Mouse (Mus musculus): ENCODE measurements around the gene Camk2b. TPM values are rescaled to one million over a fixed set of nuclear protein-coding genes. Genes with fewer than 3 reads are reported as not detected.
"Not testable (repeated sequence)": the region's sequence is repeated elsewhere in the genome, so short reads cannot be mapped to it uniquely, and the experiment has no call there.

Camk2b gene
- polyA plus RNA-seq, 1 experiment from 2014 or later = 0.81 TPM

DNA sequence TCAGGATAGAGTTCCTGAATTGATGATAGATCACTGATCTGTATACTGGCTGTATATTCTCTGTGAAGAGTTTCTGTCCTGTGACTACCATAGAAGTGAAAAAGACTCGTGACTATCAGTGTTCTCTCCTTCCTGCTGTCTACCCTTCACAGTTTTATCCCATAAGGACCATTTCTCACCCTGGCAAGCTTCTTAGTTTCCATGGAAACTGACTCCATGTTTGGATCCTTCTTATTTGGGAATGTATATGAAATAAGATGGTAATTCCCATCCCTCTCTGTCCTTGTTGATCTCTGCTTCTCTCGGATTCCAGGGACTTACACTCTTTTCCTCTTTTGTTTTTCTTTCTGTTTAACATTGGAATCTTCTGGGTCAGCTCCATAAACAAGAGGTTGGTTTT lies 106.1 kb downstream of the Camk2b start:
- Histone ChIP-seq H3K36me3 (peaks cover 66% of the 10 kb centered on the region), H3K27ac (replicated peaks) (no peak overlapping the region), H3K4me1 (peaks cover 21% of the 10 kb centered on the region), H3K4me3 (no peak overlapping the region), H3K27me3 (ENCODE audit: low read depth, poor library complexity, severe bottlenecking) (no peaks in the 10 kb centered on the region), H3K9me3 (replicated peaks) (no peaks in the 10 kb centered on the region)
- no peak for DNase-seq (ENCODE audit: low spot score)
- 86% methylated on average over 2 of the region's 2 CpGs for WGBS

DNA sequence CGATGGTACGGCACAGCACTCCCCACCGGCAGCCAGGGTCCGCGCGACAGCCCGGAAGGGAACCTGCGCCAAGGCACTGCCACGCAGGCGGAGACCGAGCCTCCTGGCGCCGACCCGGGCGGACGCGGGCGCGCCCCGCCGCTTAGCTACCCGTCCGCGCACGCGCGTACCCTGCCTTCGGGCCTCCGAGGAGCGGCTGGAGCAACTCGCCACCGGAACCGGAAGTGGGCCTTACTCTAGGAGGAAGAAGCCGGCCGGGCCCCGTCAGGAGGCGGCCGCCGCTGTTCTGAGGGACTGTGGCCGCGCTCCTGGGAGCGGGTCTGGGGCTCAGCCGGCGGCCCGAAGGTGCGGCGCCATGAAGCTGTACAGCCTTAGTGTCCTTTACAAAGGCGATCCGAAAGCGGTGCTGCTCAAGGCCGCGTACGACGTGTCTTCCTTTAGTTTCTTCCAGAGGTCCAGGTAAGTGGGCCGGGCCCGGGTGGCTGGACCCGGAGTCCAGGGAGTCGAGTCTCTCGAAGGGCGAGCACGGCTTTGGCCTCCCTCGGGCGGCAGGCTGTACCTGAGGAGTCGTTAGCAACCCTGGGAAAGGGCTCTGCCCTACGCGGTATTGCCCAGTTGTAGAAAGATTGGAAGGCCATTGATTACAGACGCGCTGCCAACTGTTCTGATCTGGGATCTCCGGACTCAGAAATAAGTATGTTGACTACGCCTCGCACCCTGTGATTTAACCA lies 110.5 kb downstream of the Camk2b start, which contains the start of gene Ykt6:
Gene Ykt6 (plus strand): TSS at position 148 of the 731 bp plus-strand sequence.
- Histone ChIP-seq H3K9me3 (replicated peaks) (no peaks in the 10 kb centered on the region), H3K4me1 (peaks cover 25% of the 10 kb centered on the region), H3K27me3 (ENCODE audit: low read depth, poor library complexity, severe bottlenecking) (no peaks in the 10 kb centered on the region), H3K27ac (replicated peaks) (peak within 1 kb of the TSS; percentile 89), H3K4me3 (peak within 1 kb of the TSS; percentile 85), H3K36me3 (peaks cover 22% of the 10 kb centered on the region)
- under 1% methylated on average over 71 of the region's 71 CpGs for WGBS
- DNase-seq (ENCODE audit: low spot score) = peak; percentile 96

DNA sequence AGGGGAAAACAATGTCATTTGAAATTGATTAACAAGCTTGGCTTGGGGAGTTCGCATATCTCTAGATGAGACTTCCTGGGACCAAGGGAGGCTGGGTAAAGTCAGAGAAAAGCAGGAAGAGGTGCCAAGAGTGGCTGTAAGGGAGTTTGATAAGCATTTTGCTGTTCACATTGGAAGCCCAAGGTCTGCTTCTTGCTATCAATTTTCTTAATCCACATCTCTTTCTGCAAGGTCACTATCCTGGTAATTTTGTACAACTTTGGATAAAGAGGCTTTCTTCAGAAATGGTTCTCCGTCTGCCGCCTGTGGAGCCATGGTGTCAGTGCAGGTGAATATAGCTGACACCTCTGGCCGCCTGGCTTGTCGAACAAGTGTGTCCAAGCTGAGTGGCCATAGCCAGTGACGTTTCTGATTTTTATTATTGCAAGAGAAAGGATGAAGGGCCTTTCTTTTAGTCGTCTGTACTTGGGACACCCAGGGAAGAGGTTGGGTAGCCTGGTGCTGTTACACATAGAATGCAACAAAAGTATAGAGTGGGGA lies 111.1 kb downstream of the Camk2b start:
- WGBS = 7% methylated on average over 7 of the region's 7 CpGs
- no peaks in the 10 kb centered on the region for H3K9me3 ChIP-seq (replicated peaks)
- peak; percentile 60 for DNase-seq (ENCODE audit: low spot score)
- H3K27ac ChIP-seq (replicated peaks) = peak overlapping the region; percentile 89
- no peaks in the 10 kb centered on the region for H3K27me3 ChIP-seq (ENCODE audit: low read depth, poor library complexity, severe bottlenecking)
- H3K4me3 ChIP-seq = peak overlapping the region; percentile 85
- peaks cover 28% of the 10 kb centered on the region for H3K4me1 ChIP-seq
- peaks cover 16% of the 10 kb centered on the region for H3K36me3 ChIP-seq

DNA sequence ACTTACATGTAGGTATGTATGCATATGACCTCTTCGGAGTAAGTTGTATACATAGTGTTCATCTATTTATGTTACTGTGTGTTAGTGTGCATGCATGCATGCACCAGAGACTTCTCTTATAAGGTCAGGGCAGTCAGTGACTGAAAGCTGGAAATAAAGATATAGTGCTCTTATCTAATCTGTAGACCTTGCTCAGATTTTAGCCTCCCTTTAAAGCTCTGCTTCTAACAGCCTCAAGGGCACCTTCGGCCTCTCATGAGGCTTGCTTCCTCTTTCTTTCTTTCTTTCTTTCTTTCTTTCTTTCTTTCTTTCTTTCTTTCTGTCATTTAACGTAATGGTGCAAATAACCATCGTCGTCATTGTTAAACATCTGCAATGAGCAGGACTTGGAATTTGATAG lies 111.7 kb downstream of the Camk2b start:
- H3K4me3 ChIP-seq = peak overlapping the region; percentile 85; the same call in 1 of the 2 replicates
- DNase-seq (ENCODE audit: low spot score) = no peak
- H3K27me3 ChIP-seq (ENCODE audit: low read depth, poor library complexity, severe bottlenecking) = no peaks in the 10 kb centered on the region
- no peaks in the 10 kb centered on the region for H3K9me3 ChIP-seq (replicated peaks)
- no peak overlapping the region for H3K27ac ChIP-seq (replicated peaks)
- peaks cover 10% of the 10 kb centered on the region for H3K36me3 ChIP-seq
- WGBS = 81% methylated on average over 5 of the region's 5 CpGs
- peaks cover 34% of the 10 kb centered on the region for H3K4me1 ChIP-seq

- Histone ChIP-seq H3K36me3 (peaks cover 5% of the 10 kb centered on the region; the same call in 1 of the 2 replicates), H3K4me1 (peaks cover 41% of the 10 kb centered on the region), H3K4me3 (no peak overlapping the region), H3K9me3 (replicated peaks) (no peaks in the 10 kb centered on the region), H3K27ac (replicated peaks) (no peak overlapping the region), H3K27me3 (ENCODE audit: low read depth, poor library complexity, severe bottlenecking) (no peaks in the 10 kb centered on the region)
- 35% methylated on average over 8 of the region's 8 CpGs for WGBS
- DNase-seq (ENCODE audit: low spot score) = no peak
These were observed 112.9 kb downstream of the Camk2b start for GRCm38 (mm10) chr11:5953130-5953765.

GRCm38 (mm10) chr11:5952501-5952900 lies 113.7 kb downstream of the Camk2b start:
- Histone ChIP-seq H3K27me3 (ENCODE audit: low read depth, poor library complexity, severe bottlenecking) (no peaks in the 10 kb centered on the region), H3K27ac (replicated peaks) (no peak overlapping the region), H3K9me3 (replicated peaks) (no peaks in the 10 kb centered on the region), H3K36me3 (peaks cover 2% of the 10 kb centered on the region; the same call in 1 of the 2 replicates), H3K4me1 (peaks cover 39% of the 10 kb centered on the region), H3K4me3 (no peak overlapping the region)
- no peak for DNase-seq (ENCODE audit: low spot score)
- 93% methylated on average over 5 of the region's 5 CpGs for WGBS

GRCm38 (mm10) chr11:5949586-5950352 lies 116.4 kb downstream of the Camk2b start, which contains the start of gene Gck:
TSS of gene Gck (minus strand) at chr11:5950081.
- Histone ChIP-seq H3K9me3 (replicated peaks) (no peaks in the 10 kb centered on the region), H3K27me3 (ENCODE audit: low read depth, poor library complexity, severe bottlenecking) (no peaks in the 10 kb centered on the region), H3K36me3 (no peaks in the 10 kb centered on the region), H3K4me3 (no peak within 1 kb of the TSS), H3K27ac (replicated peaks) (peak within 1 kb of the TSS; percentile 38), H3K4me1 (peaks cover 20% of the 10 kb centered on the region)
- DNase-seq (ENCODE audit: low spot score) = no peak
- WGBS = 64% methylated on average over 8 of the region's 8 CpGs

GRCm38 (mm10) chr11:5948546-5949250 lies 117.5 kb downstream of the Camk2b start:
- no peak for DNase-seq (ENCODE audit: low spot score)
- Histone ChIP-seq H3K36me3 (no peaks in the 10 kb centered on the region), H3K4me1 (peaks cover 19% of the 10 kb centered on the region), H3K4me3 (no peak overlapping the region), H3K9me3 (replicated peaks) (no peaks in the 10 kb centered on the region), H3K27me3 (ENCODE audit: low read depth, poor library complexity, severe bottlenecking) (no peaks in the 10 kb centered on the region), H3K27ac (replicated peaks) (peak overlapping the region; percentile 34; the same call in 1 of the 2 replicates)
- 64% methylated on average over 10 of the region's 10 CpGs for WGBS

DNA sequence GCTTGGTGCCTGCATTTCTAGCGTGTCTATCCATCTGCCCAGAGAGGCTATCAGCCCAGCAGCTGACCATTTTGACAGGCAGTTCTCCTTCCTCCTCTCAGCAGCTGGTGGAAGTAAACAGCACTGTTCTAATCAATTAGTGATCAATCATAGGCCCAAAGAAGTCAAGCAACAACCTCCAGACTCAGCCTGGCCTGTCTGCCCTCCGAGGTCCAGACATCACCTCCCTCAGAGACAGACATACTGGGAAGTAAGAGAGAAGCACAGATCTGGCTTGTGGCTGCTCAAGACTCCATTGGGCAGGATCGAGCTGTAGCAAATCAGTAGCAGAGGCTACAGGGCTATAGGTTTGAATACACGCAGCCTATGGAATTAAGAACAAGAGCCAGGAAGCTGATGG lies 118.4 kb downstream of the Camk2b start:
- WGBS = 72% methylated on average over 4 of the region's 4 CpGs
- no peaks in the 10 kb centered on the region for H3K36me3 ChIP-seq
- no peaks in the 10 kb centered on the region for H3K27me3 ChIP-seq (ENCODE audit: low read depth, poor library complexity, severe bottlenecking)
- peaks cover 19% of the 10 kb centered on the region for H3K4me1 ChIP-seq
- DNase-seq (ENCODE audit: low spot score) = no peak
- no peak overlapping the region for H3K4me3 ChIP-seq
- no peak overlapping the region; the same call in 1 of the 2 replicates for H3K27ac ChIP-seq (replicated peaks)
- no peaks in the 10 kb centered on the region for H3K9me3 ChIP-seq (replicated peaks)

GRCm38 (mm10) chr11:5945096-5945495 lies 121.1 kb downstream of the Camk2b start:
- Histone ChIP-seq H3K4me1 (peaks cover 17% of the 10 kb centered on the region), H3K9me3 (replicated peaks) (no peaks in the 10 kb centered on the region), H3K36me3 (no peaks in the 10 kb centered on the region), H3K4me3 (no peak overlapping the region), H3K27ac (replicated peaks) (no peak overlapping the region), H3K27me3 (ENCODE audit: low read depth, poor library complexity, severe bottlenecking) (no peaks in the 10 kb centered on the region)
- 82% methylated on average over 2 of the region's 2 CpGs for WGBS
- DNase-seq (ENCODE audit: low spot score) = no peak

- Histone ChIP-seq H3K36me3 (no peaks in the 10 kb centered on the region), H3K4me3 (no peak overlapping the region), H3K9me3 (replicated peaks) (no peaks in the 10 kb centered on the region), H3K27me3 (ENCODE audit: low read depth, poor library complexity, severe bottlenecking) (no peaks in the 10 kb centered on the region), H3K4me1 (no peaks in the 10 kb centered on the region), H3K27ac (replicated peaks) (no peak overlapping the region)
- no peak for DNase-seq (ENCODE audit: low spot score)
- 70% methylated on average over 6 of the region's 6 CpGs for WGBS
These were observed 123.2 kb downstream of the Camk2b start for GRCm38 (mm10) chr11:5942966-5943365.

GRCm38 (mm10) chr11:5934531-5934930 lies 131.6 kb downstream of the Camk2b start:
- H3K9me3 ChIP-seq (replicated peaks); H3K36me3 ChIP-seq; H3K4me3 ChIP-seq; H3K27me3 ChIP-seq (ENCODE audit: low read depth, poor library complexity, severe bottlenecking); H3K4me1 ChIP-seq; DNase-seq (ENCODE audit: low spot score); H3K27ac ChIP-seq (replicated peaks): not testable (repeated sequence)
- 94% methylated on average over 11 of the region's 11 CpGs for WGBS

Data from midbrain, embryonic 10.5 days (tissue).